Mouse (Mus musculus) ZHBTc4 (cell line): ENCODE data around the gene Rpl13a.
A peak's percentile ranks its signal among the peaks of the same experiment; 100 is the strongest.
"Not testable (repeated sequence)": the region's sequence is repeated elsewhere in the genome, so short reads cannot be mapped to it uniquely, and the experiment has no call there.

Experiments
- DNase-seq: peaks from one replicate; pipeline ENCODE4 v3.0.0-alpha.2; 2011; ENCODE audit warnings: low read depth, low spot score

Rpl13a gene

GRCm38 (mm10) chr7:45118336-45118735 is 10.2 kb downstream of the Rpl13a start:
- DNase-seq: peak; percentile 71

GRCm38 (mm10) chr7:45117566-45117965 is 11.0 kb downstream of the Rpl13a start:
- DNase-seq: no peak

GRCm38 (mm10) chr7:45113476-45113875 is 15.1 kb downstream of the Rpl13a start:
- DNase-seq: no peak

GRCm38 (mm10) chr7:45112529-45112928 is 16.0 kb downstream of the Rpl13a start:
- DNase-seq: no peak

- DNase-seq: peak; percentile 89
These were observed 16.6 kb downstream of the Rpl13a start for GRCm38 (mm10) chr7:45111940-45112339.

GRCm38 (mm10) chr7:45110089-45110488 is 18.5 kb downstream of the Rpl13a start:
- peak; percentile 34 for DNase-seq

- DNase-seq: no peak
These were observed 21.4 kb downstream of the Rpl13a start for GRCm38 (mm10) chr7:45107052-45107645.

GRCm38 (mm10) chr7:45106441-45106840 is 22.1 kb downstream of the Rpl13a start:
- no peak for DNase-seq

- no peak for DNase-seq
These were observed 23.1 kb downstream of the Rpl13a start for GRCm38 (mm10) chr7:45105491-45105890.

GRCm38 (mm10) chr7:45104941-45105340 is 23.6 kb downstream of the Rpl13a start:
- no peak for DNase-seq

GRCm38 (mm10) chr7:45103652-45104180 is 24.8 kb downstream of the Rpl13a start, which contains the start of gene Fcgrt:
Fcgrt (minus strand) TSS chr7:45103851.
- peak; percentile 77 for DNase-seq

- no peak for DNase-seq
These were observed 25.5 kb downstream of the Rpl13a start for GRCm38 (mm10) chr7:45102940-45103585.

- no peak for DNase-seq
These were observed 26.1 kb downstream of the Rpl13a start for GRCm38 (mm10) chr7:45102441-45102840.

GRCm38 (mm10) chr7:45100046-45100445 is 28.5 kb downstream of the Rpl13a start:
- DNase-seq: no peak

- DNase-seq: peak; percentile 85
These were observed 29.9 kb downstream of the Rpl13a start for GRCm38 (mm10) chr7:45098541-45099240.

GRCm38 (mm10) chr7:45097479-45097878 is 31.1 kb downstream of the Rpl13a start:
- DNase-seq: no peak

- not testable (repeated sequence) for DNase-seq
These were observed 32.6 kb downstream of the Rpl13a start for GRCm38 (mm10) chr7:45095965-45096364.

GRCm38 (mm10) chr7:45095367-45095766 is 33.2 kb downstream of the Rpl13a start:
- DNase-seq: no peak

- DNase-seq: no peak
These were observed 34.4 kb downstream of the Rpl13a start for GRCm38 (mm10) chr7:45094121-45094520.

GRCm38 (mm10) chr7:45093516-45093905 is 35.0 kb downstream of the Rpl13a start:
- peak; percentile 85 for DNase-seq

GRCm38 (mm10) chr7:45092828-45093515 is 35.6 kb downstream of the Rpl13a start:
- no peak for DNase-seq

- peak; percentile 87 for DNase-seq
These were observed 36.5 kb downstream of the Rpl13a start, which contains the start of gene Rcn3 for GRCm38 (mm10) chr7:45092048-45092447. Rcn3 (minus strand) TSS chr7:45092221.
